In genomic region chr10:13869322-13870035, GRCm38 (mm10) we compare ENCODE assay signal across 8 mouse cellular contexts. TPM values are rescaled to one million over a fixed set of nuclear protein-coding genes. Genes with fewer than 3 reads are reported as not detected.
DNase-seq lines count a peak whose midpoint lies in the region; ATAC-seq and TF ChIP-seq lines count a peak whose summit lies in the region.

No protein-coding gene starts in this region.

- H3K4me1 ChIP-seq in limb, embryonic 13.5 days: peaks cover 12% of the 10 kb centered on the region
- peaks cover 5% of the 10 kb centered on the region; the same call in 1 of the 2 replicates for H3K4me1 ChIP-seq in olfactory bulb, adult 2 months (ENCODE audit: control insufficient read depth, insufficient read depth, low read length)

- no peaks in the 10 kb centered on the region for H3K36me3 ChIP-seq in limb, embryonic 13.5 days

- 0 out of 2 replicates have a peak, but pooled peaks have one; percentile 26 for ATAC-seq in cerebellum, adult (ENCODE audit: insufficient number of reproducible peaks, low FRiP score, low TSS enrichment)
- peak; percentile 68 for ATAC-seq in Patski
- ATAC-seq in limb, embryonic 13.5 days (ENCODE audit: low FRiP score, low read depth): no peak; the same call in 1 of the 2 replicates

- H3K4me2 ChIP-seq in limb, embryonic 13.5 days (replicated peaks): peak overlapping the region; percentile 90

- H3K27me3 ChIP-seq in Patski: no peaks in the 10 kb centered on the region
- peaks cover 8% of the 10 kb centered on the region for H3K27me3 ChIP-seq in limb, embryonic 13.5 days

- peak overlapping the region; percentile 81; the same call in 1 of the 2 replicates for H3K9ac ChIP-seq in limb, embryonic 13.5 days

- POLR2A ChIA-PET in Patski (lab: Charles Lee): no interaction called here

- no peak overlapping the region for H3K27ac ChIP-seq in limb, embryonic 13.5 days
- H3K27ac ChIP-seq in olfactory bulb, adult 2 months (ENCODE audit: insufficient read depth, low read depth, low read length): peak overlapping the region; percentile 63; the same call in 1 of the 2 replicates

- no peak for TF ChIP-seq POLR2A in olfactory bulb, adult 2 months (IDR thresholded peaks at IDR 0.05; ENCODE audit: insufficient read depth, low read depth, low read length)

- peak overlapping the region; percentile 71 for H3K4me3 ChIP-seq in limb, embryonic 13.5 days
- peak overlapping the region; percentile 71; the same call in 1 of the 2 replicates for H3K4me3 ChIP-seq in olfactory bulb, adult 2 months (ENCODE audit: insufficient read depth, low read depth, low read length)

- 30% methylated on average over 13 of the region's 13 CpGs for WGBS in limb, embryonic 13.5 days
- WGBS in olfactory bulb, adult 2 months: 16% methylated on average over 13 of the region's 13 CpGs

- in situ Hi-C loops in Patski (cut with MboI; ENCODE audit: low pct_unique_long_range_greater_than_20kb): no loop called here

- DNase-seq in cerebellum, postnatal 4 days (ENCODE audit: low spot score in 2 of 2): no peak
- DNase-seq in Patski (ENCODE audit: low read depth, low spot score): peak; percentile 49
- peak; percentile 42 for DNase-seq in heart, adult 8-10 months (ENCODE audit: low spot score)
- no peak for DNase-seq in MN1 (ENCODE audit: low spot score)
- DNase-seq in urinary bladder, adult 18-20 months (ENCODE audit: low spot score in 2 of 2): no peak

- TF ChIP-seq CTCF in Patski (IDR thresholded peaks at IDR 0.05): no peak
- TF ChIP-seq CTCF in olfactory bulb, adult 2 months (IDR thresholded peaks at IDR 0.05; ENCODE audit: insufficient read depth, low read depth, low read length): no peak

- peaks cover 3% of the 10 kb centered on the region; the same call in 1 of the 2 replicates for H3K9me3 ChIP-seq in limb, embryonic 13.5 days

- CTCF ChIA-PET in Patski (lab: Charles Lee): interaction anchor here (1.6 kb wide), 1 partner anchor 18 kb away, joined by 3 read pairs; no protein-coding TSS in a partner anchor

RNA-seq across cellular contexts. Expression of gene Aig1, which starts 0.7 kb away (rescaled TPM):
- 17.8 TPM for polyA plus RNA-seq in Patski (2021)
- total RNA-seq in heart, adult 8-10 months (2022): 10 to 100 TPM; 58.1 to 65.1 (median 58.9) TPM
- 23.5 and 24.2 TPM in 2 replicates for polyA plus RNA-seq in limb, embryonic 13.5 days (2015; fragmentation: Nextera tagmentation; extraction: Ambion mirVana)
- not detected in 2 replicates for polyA plus RNA-seq in olfactory bulb, adult 2 months (2012; ENCODE audit: insufficient read depth, insufficient read length, low replicate concordance, missing spikeins)

Comparison
In these comparisons a context has a peak if more than half of its experiments do, and no peak if none do; other contexts are left out.
1. DNase-seq: peak in Patski (single experiment) and heart, adult 8-10 months (single experiment); none in cerebellum, postnatal 4 days (0 of 2), MN1 (single experiment) and urinary bladder, adult 18-20 months (0 of 2).